Mouse (Mus musculus): ENCODE measurements around the gene Pfdn5.
"Not testable (repeated sequence)": the region's sequence is repeated elsewhere in the genome, so short reads cannot be mapped to it uniquely, and the experiment has no call there.

Gene Pfdn5

DNA sequence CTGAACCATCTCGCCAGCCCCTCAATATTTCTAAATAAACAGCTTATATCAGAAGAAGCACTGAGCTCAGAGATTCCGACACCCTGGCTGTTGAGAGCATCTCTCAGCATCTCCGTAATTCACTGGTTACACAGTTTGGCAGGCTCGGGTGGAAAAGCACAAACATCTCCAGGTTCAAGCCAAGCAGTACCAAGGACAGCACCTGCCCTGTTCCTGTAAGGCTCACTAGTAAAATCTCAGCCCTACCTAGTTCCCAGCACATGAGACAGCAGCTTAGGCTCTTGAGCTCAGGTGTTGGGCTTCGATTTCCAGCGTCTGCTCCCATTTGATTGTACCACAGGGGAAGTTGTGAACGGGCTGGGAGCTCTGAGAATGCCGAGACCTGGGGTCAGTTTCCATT is 9.3 kb downstream of the Pfdn5 start:
- no peak for DNase-seq (ENCODE audit: low spot score in 2 of 2)

DNA sequence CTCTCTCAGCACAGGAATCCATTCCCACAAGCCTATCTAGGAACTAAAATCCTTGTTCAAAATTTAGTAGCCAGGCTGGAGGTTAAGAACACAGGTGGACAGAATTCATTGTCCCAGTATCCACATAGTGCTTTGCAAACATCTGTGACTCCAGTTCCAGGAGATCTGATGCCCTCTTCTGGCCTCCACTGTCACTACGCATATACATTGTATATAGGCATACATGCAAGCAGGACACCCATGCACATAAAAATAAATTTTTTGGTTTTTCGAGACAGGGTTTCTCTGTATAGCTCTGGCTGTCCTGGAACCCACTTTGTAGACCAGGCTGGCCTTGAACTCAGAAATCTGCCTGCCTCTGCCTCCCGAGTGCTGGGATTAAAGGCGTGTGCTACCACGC is 10.0 kb downstream of the Pfdn5 start:
- DNase-seq (ENCODE audit: low spot score in 2 of 2) = not testable (repeated sequence)

DNA sequence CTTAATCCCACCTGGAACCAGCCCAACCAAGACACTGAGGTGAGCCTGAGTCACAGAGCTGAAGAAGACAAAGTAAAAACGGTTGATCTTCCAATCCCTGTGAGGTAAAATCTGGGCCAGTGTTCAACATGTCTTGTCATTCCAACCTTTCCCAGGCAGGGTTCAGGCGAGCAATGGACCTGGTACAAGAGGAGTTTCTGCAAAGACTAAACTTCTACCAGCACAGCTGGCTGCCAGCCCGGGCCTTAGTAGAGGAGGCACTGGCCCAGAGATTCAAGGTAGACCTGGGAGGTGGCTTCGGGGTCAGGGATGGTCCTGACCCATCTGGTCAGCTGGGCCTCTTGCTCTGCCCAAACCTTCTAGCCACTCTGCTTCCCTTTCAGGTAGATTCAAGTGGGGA is 11.0 kb downstream of the Pfdn5 start:
- DNase-seq (ENCODE audit: low spot score in 2 of 2) = no peak

DNA sequence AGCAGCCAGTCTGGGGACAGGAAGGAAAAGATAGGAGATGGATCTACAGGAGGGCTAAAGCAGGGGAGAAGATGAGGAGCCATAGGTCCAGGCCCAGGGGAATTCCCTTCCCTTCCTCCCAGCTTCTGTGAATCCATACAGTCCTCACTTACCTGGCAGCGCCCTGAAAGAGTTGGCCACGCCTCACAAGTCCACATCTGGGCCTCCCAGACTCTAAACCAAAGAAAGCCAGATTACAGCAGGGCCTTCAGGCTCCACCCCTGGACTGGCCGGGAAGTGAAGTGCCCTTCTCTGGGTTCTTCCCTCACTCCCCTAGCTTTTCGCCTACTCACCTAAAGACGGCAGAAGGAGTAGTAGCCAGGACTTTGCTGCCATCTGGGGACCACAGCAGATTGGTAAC is 13.7 kb downstream of the Pfdn5 start:
- no peak for DNase-seq (ENCODE audit: low spot score in 2 of 2)

DNA sequence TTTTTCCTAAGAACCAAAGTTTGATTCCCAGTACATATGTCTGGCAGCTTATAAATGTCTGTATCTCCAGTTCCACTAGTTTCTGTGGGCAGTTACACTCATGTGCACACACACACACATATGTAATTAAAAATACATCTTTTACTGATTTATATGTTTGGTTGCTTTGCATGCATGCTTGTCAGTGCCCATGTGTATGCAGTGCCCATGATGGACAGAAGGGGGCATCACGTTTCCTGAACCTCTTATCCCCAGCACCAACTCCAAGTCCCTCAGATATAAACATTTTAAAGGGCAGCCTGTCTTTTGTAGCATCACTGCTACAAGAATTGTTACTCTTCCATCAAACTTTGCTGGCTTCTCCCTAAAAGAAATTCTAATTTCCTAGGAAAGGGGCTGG is 15.7 kb downstream of the Pfdn5 start:
- DNase-seq (ENCODE audit: low spot score in 2 of 2) = no peak

DNA sequence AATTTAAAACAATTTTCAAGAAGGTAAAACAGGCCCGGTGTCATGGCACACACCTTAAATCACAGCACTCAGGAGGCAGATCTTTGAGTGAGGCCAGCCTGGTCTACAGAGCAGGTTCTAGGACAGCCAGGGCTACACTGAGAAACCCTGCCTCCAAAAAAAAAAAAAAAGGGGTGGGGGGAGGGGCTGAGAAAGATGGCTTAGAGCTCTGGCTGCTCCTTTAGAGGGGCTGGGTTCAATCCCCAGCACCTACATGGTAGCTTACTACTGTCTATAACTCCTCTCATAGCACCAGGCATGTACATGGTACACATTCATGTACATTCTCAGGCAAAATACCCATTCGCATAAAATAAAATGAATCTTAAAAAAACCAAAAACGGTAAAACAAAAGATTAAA is 18.6 kb downstream of the Pfdn5 start:
- no peak for DNase-seq (ENCODE audit: low spot score in 2 of 2)

DNA sequence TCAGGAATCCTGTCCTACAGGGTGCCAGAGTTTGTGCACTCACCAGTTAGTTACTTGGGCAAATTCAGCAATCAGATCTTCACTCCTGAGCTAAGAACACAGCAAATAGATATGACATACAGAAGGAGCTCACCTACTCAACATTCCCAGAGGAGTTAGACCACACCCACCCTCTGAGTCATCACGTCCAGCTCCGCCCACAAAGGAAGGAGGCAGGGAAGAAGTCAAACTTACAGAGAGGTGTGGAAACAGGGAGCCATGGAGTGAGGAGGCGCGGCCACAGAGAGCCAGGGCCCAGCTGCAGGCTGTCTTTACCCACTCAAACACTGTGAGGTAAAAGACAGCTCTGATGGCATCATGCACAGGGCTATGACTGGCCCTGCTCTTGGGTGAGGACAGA is 20.5 kb downstream of the Pfdn5 start:
- DNase-seq (ENCODE audit: low spot score in 2 of 2) = no peak

DNA sequence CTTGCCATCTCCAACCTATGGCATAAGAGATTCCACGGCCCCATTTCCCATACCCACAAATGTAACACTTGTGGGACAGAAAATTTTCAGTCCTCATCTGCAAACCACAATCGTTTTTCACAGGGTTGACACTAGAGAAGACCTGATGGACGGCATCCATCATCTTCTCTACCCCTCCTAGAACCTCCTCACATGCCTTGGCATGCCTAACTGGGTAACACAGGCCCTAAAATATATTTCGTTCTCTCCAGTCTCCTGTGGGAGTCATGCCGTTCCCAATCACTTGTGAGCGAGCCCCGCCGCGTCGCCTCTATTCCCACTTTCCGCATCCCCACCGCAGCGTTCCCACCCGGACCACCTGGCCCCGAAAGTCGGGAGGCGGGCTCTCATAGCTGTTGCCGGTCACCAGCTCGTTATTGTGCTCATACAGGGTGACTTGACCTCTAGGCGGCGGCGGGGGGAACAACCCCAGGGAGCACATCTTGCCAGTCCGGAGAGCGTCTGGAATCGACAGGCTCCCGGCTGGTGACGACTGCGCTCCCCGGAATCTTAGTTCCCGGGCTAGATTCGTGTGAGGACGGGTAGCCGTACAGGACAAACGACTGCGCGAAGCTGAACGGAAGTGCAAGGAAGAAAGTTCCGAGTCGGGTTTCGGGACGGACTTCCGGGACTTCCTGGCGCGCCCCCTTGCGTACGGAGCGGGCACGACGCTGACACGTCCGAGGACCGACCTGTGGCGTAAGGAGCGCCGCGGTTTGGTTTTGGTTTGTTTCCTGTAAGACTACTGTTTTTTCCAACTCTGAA is 24.4 kb downstream of the Pfdn5 start, which contains the start of gene Aaas:
Gene Aaas (minus strand): TSS at position 634 of the 804 bp plus-strand sequence.
- peak; percentile 86 to 92 for DNase-seq (ENCODE audit: low spot score in 2 of 2)

DNA sequence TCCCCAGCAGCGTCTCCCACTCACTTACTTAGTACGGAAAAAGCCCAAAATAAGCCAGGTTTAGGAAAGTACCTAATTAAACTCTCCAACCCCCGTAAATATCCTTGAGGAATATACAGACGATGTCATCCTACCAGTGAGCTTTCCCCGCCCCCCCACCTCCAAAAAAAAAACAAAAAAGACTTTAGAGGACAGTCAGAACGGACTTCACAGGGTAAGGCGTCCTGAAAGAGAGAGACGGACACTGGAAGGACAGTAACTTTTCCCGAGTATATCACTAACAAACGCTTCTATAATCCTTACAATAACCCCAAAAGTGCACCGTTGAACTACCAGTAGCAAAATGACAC is 25.0 kb downstream of the Pfdn5 start:
- no peak for DNase-seq (ENCODE audit: low spot score in 2 of 2)

DNA sequence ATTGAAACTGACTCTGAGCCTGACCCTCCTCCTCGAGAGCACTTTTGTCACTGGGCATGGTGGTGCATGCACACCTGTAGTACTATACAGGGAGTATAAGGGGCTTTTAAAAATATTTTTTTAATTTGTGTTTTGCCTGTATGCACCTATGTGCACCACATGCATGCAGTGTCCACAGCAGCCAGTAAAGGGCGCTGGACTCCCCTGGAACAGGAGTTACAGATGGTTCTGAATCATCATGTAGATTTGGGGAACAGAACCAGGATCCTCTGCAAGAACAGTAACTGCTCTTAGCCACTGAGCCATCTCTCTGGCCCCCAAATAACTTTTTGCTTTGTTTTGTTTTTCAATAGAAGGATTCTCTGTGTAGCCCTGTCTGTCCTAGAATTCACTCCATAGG is 26.3 kb downstream of the Pfdn5 start:
- no peak for DNase-seq (ENCODE audit: low spot score in 2 of 2)

DNA sequence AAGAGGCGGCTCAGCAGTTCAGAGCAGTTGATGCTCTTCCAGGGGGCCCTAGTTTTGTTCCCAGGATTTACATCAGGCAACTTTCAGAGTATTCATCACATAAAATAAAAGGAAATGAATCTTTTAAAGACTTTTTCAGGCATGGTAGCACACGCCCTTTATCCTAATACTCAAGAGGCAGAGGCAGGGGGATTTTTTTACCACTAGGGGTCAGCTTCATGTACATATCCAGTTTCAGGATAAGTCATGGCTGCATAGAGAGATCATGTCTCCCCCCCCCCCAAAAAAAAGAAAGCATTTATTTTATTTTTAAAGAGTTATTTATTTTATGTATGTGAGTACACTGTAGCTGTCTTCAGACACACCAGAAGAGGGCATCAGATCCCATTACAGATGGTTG is 28.1 kb downstream of the Pfdn5 start:
- DNase-seq (ENCODE audit: low spot score in 2 of 2) = no peak

DNA sequence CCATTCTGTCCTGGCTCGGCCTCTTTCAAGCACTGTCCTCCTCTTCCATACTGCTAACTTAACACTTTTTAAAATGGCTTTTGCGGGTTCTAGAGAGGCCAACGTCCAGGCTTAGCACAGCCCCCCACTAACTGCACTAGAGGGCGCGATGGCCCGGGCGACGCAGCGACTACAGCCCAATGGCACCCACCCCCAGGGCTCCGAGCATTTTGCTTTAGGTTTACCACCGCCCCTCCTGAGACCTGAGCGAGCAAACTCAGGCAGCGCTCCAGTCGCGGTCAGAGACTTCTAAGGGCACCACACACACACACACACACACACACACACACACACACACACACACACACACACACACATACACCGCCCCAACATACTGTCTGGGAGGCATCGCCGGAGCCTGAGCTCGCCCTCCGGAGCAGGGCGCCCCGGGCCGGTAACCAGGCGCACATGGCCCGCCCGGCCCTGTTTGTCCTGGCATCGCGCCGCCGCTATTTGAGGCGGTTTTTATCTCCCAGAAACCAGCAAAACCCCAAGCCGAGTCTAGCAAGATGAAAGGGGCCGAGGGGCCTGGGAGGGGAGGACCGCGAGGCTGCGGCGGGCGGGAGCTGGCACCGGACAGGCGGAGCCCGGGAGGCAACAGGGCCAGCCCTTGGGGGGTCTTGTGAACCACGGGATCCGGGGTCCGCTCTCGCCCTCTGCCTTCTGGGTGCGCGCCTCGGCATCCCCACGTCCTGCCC is 29.4 kb downstream of the Pfdn5 start:
- DNase-seq (ENCODE audit: low spot score in 2 of 2) = peak in 1 of 2 experiments; percentile 34

DNA sequence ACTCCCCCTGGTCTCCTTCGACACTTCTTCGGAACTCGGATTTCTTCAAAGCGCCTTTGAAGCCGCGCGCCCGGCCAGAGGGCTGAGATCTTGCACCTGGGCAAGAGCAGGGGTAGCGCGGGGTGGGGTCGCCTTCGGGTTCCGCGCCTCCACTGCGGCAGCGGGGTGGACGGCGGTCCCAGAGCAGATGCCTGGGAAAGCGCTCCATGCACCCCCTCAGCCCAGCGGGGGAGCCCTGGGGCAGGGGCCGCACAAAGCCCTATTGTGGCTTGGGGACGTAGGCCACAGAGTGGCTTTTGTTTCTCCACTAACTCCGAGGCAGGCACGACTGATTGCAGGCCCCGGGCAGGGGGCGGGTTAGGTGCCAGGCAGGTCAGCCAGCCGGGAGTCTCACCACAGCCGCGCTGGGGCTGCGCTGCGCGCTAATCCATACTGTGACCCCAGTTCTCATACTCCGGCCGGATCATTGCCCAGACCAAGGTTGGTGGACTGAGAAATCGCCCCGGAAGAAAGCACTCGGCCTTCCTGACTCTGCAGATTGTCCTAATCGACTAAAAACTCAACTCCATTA is 30.0 kb downstream of the Pfdn5 start:
- no peak for DNase-seq (ENCODE audit: low spot score in 2 of 2)

DNA sequence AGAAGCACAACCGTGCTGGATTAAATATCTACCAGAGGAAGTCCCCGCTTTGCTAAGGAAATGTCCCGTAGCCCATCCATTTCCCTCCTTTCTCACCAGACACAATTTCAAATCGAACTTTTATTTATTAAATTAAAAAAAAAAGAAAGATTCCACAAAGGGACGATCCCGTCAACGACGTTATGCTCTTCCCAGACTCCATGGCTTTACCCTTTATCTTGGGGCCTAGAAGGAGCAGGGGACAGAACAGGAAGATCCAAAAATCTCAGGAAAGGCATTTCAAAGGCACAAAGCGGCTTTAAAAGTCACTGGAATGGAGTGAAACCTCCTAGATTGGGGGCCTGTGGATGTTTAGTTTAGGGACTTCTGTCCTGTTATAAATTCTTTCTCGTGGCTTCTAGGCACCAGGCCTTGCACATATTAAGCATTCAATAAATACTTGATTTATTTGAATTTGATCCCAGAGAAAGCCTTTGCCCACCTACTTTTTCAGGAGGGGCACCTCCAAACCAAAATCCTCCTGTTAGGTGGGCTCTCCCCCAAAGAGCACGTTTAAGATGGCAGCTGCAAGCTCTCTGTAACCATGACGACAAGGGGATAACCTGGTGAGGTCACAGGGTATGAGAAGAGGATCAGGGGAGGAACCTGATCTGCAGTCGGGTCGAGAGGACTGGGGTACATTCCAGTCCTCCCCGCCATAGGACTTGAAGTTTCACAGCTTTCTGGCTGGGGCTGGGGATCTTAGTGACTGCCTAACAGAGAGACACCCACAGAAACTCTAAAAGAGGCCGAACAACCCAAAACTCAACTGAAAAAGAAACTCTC is 30.8 kb downstream of the Pfdn5 start:
- no peak for DNase-seq (ENCODE audit: low spot score in 2 of 2)

DNA sequence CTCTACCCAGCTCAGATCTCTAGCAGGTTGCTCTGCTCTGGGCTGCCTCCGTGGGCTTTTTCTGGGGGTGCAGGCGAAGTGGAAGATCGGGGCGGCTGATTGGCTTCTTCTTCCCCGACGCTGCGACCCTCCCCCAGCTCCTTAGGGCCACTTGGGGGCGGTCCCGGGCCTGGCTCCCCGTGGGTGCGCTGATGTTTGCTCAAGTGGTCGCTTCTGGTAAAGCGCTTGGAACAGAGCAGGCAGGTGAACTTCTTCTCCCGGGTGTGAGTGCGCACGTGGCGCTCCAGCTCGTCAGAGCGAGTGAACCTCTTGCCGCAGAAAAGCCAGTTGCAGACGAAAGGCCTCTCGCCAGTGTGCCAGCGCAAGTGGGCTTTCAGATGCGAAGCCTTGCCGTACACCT is 32.2 kb downstream of the Pfdn5 start:
- DNase-seq (ENCODE audit: low spot score in 2 of 2) = no peak

DNA sequence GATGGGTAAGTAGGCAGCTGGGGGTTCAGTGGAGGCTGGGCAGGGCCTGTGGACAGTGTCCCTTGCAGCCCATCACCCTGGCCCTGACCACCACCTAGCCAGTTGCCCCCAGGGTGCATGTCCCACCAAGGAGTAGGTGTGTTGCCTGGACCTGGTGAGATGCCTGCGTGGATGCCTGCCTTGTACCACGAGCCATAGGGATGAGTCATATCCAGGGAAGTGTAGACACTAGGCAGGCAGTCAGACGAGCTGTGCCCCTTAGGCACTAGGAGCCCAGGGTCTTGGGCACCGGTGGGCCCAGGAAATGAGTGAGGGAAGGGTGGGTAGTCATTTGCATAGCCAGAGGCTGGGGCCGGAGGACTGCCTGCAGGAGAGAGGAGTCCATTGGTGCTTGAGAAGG is 32.9 kb downstream of the Pfdn5 start:
- no peak for DNase-seq (ENCODE audit: low spot score in 2 of 2)

DNA sequence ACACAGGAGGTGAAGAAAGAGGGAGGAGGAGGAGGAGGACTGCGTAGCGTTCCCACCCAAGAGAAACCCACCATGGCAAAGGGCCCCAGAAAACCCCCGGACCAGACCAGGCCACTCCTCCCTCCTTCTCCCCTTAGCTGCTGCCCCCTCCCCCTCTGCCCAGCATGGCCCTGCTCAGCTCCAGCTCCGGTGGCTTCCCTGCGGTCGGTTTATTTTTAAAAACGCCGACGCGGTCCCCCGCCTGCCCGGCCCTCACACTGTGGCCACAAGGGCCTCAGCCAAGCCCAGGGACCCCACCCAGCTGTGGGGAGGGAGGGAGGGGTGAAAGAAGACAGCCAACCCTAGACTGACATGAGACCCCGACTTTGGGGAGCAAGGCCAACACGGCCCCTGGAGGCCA is 36.7 kb downstream of the Pfdn5 start:
- DNase-seq (ENCODE audit: low spot score in 2 of 2) = no peak

DNA sequence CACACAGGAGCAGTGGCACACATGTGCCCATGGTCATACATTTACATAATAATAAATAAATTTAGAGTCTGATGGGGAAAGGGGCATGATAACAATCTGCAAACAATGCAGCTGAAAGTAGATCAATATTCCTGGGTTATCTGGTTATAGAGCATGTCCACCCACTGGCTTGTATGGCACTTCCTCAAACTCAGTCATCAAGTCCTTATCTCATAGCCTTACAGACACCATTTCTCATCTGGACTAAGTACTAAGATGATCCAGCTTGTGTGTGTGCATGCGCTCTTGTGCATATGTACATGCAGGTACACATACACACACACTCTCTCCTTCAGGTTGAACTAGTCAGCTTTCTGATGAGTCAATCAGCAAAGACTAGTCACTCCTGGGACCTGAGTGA is 38.8 kb downstream of the Pfdn5 start:
- DNase-seq (ENCODE audit: low spot score in 2 of 2) = no peak

DNA sequence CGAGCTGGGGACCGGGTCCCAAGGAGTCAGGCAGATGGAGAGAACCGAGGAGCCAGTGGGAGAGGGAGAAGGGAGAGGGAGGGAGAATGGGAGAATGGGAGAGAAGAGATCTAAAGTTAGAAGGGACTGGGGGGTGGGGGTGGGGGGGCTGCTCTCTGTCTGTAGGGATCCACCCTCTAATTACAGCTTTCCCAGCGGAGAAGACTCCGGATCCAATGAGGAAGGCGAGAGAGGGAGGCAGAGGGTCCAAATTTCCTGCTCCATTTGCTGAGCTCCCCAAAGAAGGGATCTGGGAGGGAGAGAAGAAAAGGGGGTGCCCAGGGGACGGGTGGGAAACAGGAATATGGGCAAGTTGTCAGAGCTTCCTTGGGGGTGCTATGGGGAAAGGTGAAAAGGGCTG is 40.3 kb downstream of the Pfdn5 start:
- no peak for DNase-seq (ENCODE audit: low spot score in 2 of 2)

DNA sequence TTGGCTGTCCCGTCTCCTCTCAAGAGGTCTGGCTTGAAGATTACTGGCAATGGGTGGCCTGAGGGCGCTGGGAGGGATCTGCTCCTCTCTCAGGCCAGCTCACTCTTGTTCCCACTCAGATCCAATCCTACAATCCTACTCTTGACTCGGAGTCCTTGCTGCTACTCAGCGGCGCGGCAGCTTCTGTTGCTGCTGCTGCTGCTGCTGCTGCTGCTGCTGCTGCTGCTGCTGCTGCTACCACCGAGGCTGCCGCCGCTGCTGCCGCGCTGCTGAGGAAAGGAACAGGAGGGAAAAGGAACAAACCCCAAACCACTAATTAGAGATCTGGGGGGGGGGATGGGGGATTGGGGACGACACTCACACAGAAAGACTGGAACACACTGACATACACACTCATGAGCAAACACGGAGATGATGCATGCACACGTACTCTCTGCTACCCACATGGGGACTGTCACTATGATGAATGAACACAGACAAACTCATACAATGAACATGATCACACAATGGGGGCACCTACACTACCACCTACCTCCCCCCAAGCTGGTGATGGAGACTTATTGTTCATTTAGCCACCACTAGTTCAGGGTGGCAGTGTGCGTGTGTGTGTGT is 40.9 kb downstream of the Pfdn5 start, which contains the start of gene Sp7:
Gene Sp7 (minus strand): TSS at position 450 of the 612 bp plus-strand sequence.
- DNase-seq (ENCODE audit: low spot score in 2 of 2) = no peak

DNA sequence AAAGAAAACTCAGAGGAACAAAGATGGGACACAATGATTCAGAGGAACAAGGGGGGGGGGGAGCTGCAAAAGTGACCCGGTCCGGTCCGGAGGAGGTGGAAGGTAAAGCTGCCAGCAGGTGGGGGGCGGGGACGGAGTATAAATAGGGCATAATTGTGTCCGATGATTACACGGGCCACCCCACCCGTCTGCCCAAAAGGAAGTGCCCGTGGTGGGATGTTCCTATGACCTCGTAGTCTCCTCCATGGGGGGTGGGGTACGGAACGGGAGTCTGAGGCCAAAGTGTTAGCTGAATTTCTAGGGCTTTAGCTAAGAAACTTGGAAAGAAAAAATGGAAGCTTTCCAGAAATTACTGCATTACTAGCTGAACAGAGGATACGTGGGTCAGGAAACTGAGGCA is 44.1 kb downstream of the Pfdn5 start:
- DNase-seq (ENCODE audit: low spot score in 2 of 2) = no peak

DNA sequence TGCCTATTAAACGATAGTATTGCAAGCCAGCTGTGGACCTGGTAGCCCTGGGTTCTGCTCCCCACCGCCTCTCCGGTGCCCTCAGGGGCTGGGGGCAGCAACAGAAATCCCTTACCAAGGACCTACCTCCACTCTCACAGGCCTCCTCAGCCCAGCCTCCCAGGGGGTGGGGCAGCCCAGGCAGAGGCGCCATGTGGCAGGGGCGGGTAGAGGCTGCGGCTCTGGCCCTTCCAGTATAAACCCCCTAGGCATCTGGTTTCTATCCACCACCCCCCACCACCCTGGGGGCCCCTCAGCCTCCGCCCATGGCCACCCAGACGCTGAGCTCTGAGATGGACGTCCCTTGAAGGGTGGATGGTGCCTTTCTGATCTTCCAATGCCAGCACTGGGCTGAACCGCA is 44.8 kb downstream of the Pfdn5 start:
- DNase-seq (ENCODE audit: low spot score in 2 of 2) = no peak
